Mouse (Mus musculus): Measurements from ENCODE around the gene Gm5797. TPM values are rescaled to one million over a fixed set of nuclear protein-coding genes. Genes with fewer than 3 reads are reported as not detected.
"Not testable (repeated sequence)": the region's sequence is repeated elsewhere in the genome, so short reads cannot be mapped to it uniquely, and the experiment has no call there.

Gene Gm5797
- not detected in 2 replicates for total RNA-seq (2017)

- not testable (repeated sequence) for ATAC-seq (ENCODE audit: extremely low read depth, insufficient number of reproducible peaks, low FRiP score, poor library complexity, severe bottlenecking)
These were observed at the start of gene Gm5797 for GRCm38 (mm10) chr14:7332295-7332694. TSS of gene Gm5797 (minus strand) at chr14:7332395.

GRCm38 (mm10) chr14:7365034-7365433 lies 32.8 kb upstream of the Gm5797 start, which contains the start of gene Gm8374:
TSS of gene Gm8374 (minus strand) at chr14:7365134.
- ATAC-seq (ENCODE audit: extremely low read depth, insufficient number of reproducible peaks, low FRiP score, poor library complexity, severe bottlenecking), result not testable (repeated sequence)

- ATAC-seq (ENCODE audit: extremely low read depth, insufficient number of reproducible peaks, low FRiP score, poor library complexity, severe bottlenecking), result not testable (repeated sequence)
These were observed 17.1 kb downstream of the Gm5797 start for GRCm38 (mm10) chr14:7315093-7315492.

GRCm38 (mm10) chr14:7314661-7315060 lies 17.5 kb downstream of the Gm5797 start, which contains the start of gene Gm3739:
TSS of gene Gm3739 (minus strand) at chr14:7315049.
- not testable (repeated sequence) for ATAC-seq (ENCODE audit: extremely low read depth, insufficient number of reproducible peaks, low FRiP score, poor library complexity, severe bottlenecking)

Other genes with a start within 250 kb of the Gm5797 start
- not detected in 2 replicates for gene Gm3696, start 231.8 kb downstream of the Gm5797 start, total RNA-seq (2017)
- gene Gm6676, start 207.0 kb downstream of the Gm5797 start, total RNA-seq (2017), result not detected in 2 replicates
- 0.23 TPM in 1 of 2 replicates, not detected in the other for gene Gm3512, start 157.9 kb downstream of the Gm5797 start, total RNA-seq (2017)
- gene Gm16434, start 137.9 kb downstream of the Gm5797 start, total RNA-seq (2017), result not detected in 2 replicates
- gene Gm3727, start 67.7 kb downstream of the Gm5797 start, total RNA-seq (2017), result not detected in 2 replicates
- not detected in 2 replicates for gene Gm3739, start 17.3 kb downstream of the Gm5797 start, total RNA-seq (2017)
- gene Gm8374, start 32.7 kb upstream of the Gm5797 start, total RNA-seq (2017), result not detected in 2 replicates
- 0.23 TPM in 1 of 2 replicates, not detected in the other for gene Gm3755, start 118.5 kb upstream of the Gm5797 start, total RNA-seq (2017)
- gene Gm3752, start 151.4 kb upstream of the Gm5797 start, total RNA-seq (2017), result not detected in 2 replicates
- not detected in 2 replicates for gene Gm3558, start 236.2 kb upstream of the Gm5797 start, total RNA-seq (2017)

All from neutrophil, adult 5-6 weeks (primary cell).